Mouse (Mus musculus): ENCODE measurements around the gene Utp14b. TPM values are rescaled to one million over a fixed set of nuclear protein-coding genes. Genes with fewer than 3 reads are reported as not detected.

Gene Utp14b
- polyA plus RNA-seq, 1 experiment from 2014 or later: 2.5 TPM

- Histone ChIP-seq H3K4me3 (no peak overlapping the region), H3K9me3 (replicated peaks) (no peaks in the 10 kb centered on the region), H3K9ac (no peak overlapping the region), H3K4me1 (replicated peaks) (no peaks in the 10 kb centered on the region), H3K27ac (ENCODE audit: poor library complexity, severe bottlenecking) (no peak overlapping the region), H3K4me2 (no peak overlapping the region), H3K36me3 (peaks cover 11% of the 10 kb centered on the region; the same call in 1 of the 2 replicates), H3K27me3 (replicated peaks) (no peaks in the 10 kb centered on the region)
- no peak for ATAC-seq (ENCODE audit: insufficient number of reproducible peaks, low FRiP score)
Observed at GRCm38 (mm10) chr1:78710026-78710425, 52.2 kb downstream of the Utp14b start.

DNA sequence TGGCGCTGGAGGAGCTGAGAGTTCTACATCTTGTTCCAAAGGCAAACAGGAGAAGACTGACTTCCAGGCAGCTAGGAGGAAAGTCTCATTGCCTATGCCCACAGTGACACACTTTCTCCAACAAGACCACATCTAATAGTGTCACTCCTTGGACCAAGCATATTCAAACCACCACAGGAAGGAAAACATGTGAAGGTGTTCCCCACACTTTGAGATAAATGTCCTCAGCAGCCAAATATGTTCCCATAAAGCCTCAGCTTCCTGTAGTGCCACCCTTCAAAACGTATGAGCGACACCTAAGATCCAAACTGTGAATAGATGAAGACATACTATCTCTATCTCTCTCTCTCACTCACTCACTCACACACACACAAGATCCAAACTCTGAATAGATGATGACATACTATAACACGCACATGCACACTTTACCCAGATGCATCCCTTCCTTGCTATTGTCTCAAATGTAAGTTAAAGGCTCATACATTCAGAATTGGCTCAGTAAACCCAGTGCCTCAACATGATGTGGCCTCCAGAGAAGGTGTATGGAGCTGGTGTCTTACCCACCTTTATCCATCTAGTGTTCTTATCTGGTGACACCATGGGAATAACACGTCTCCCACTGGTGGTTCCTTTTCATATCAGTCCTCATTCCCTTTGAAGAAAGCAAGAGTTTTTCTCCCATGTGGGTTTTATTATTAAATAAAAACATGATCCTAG, 52.9 kb downstream of the Utp14b start:
- H3K4me1 ChIP-seq (replicated peaks): no peaks in the 10 kb centered on the region
- H3K27ac ChIP-seq (ENCODE audit: poor library complexity, severe bottlenecking): no peak overlapping the region
- no peaks in the 10 kb centered on the region for H3K9me3 ChIP-seq (replicated peaks)
- H3K4me2 ChIP-seq: no peak overlapping the region
- WGBS: 68% methylated on average over 5 of the region's 5 CpGs
- peaks cover 6% of the 10 kb centered on the region; the same call in 1 of the 2 replicates for H3K36me3 ChIP-seq
- H3K4me3 ChIP-seq: no peak overlapping the region
- H3K27me3 ChIP-seq (replicated peaks): no peaks in the 10 kb centered on the region
- no peak overlapping the region for H3K9ac ChIP-seq
- no peak for ATAC-seq (ENCODE audit: insufficient number of reproducible peaks, low FRiP score)

Other genes with a start within 250 kb of the Utp14b start
- 100 and 105 TPM in 2 replicates for gene Farsb, start 169.1 kb upstream of the Utp14b start, polyA plus RNA-seq (2016; fragmentation: Nextera tagmentation; extraction: Ambion mirVana)
- not detected in 2 replicates for gene Mogat1, start 147.0 kb upstream of the Utp14b start, polyA plus RNA-seq (2016; fragmentation: Nextera tagmentation; extraction: Ambion mirVana)
- gene BC035947, start 145.9 kb upstream of the Utp14b start, polyA plus RNA-seq (2016; fragmentation: Nextera tagmentation; extraction: Ambion mirVana): 0.10 TPM in 1 of 2 replicates, not detected in the other
- 79.6 and 86.3 TPM in 2 replicates for gene Acsl3, start 213 bp upstream of the Utp14b start, polyA plus RNA-seq (2016; fragmentation: Nextera tagmentation; extraction: Ambion mirVana)
- 1.4 and 1.5 TPM in 2 replicates for gene Kcne4, start 158.7 kb downstream of the Utp14b start, polyA plus RNA-seq (2016; fragmentation: Nextera tagmentation; extraction: Ambion mirVana)